Mouse (Mus musculus) myocyte (in vitro differentiated cells): ENCODE measurements at regions not wholly inside any gene's neighbourhood (a gene's known extent, or its start where the extent isn't known, plus 50 kb on each side); places are given as distances from the start of the nearest gene placed in this dataset.

Experiments
- H3K27me3 ChIP-seq: one replicate; pipeline ENCODE4 v1.6.1; 2011; ENCODE audit not compliant: control insufficient read depth, insufficient read depth, insufficient read length
- H3K36me3 ChIP-seq: one replicate; pipeline ENCODE4 v1.6.1; 2011; ENCODE audit not compliant: control insufficient read depth, insufficient read depth
- H3K4me2 ChIP-seq: one replicate; pipeline ENCODE4 v1.6.1; 2011; ENCODE audit warnings: low read depth, control low read depth
- H3K4me3 ChIP-seq: one replicate; pipeline ENCODE4 v1.5.1; 2011; ENCODE audit warnings: mild to moderate bottlenecking, control low read depth, moderate library complexity
- H3K79me2 ChIP-seq: one replicate; pipeline ENCODE4 v1.6.1; 2011; ENCODE audit not compliant: control insufficient read depth, insufficient read depth
- H3ac ChIP-seq: one replicate; pipeline ENCODE4 v1.6.1; 2011; ENCODE audit not compliant: control insufficient read depth, insufficient read length
- CEBPB ChIP-seq: IDR thresholded peaks from 2 replicates; pipeline ENCODE4 v1.6.1; 2011; ENCODE audit warnings: mild to moderate bottlenecking, moderate library complexity; ENCODE audit not compliant: poor library complexity, insufficient read depth, severe bottlenecking
- E2F4 ChIP-seq: IDR thresholded peaks from one replicate; pipeline ENCODE4 v1.6.1; 2011; ENCODE audit warnings: mild to moderate bottlenecking, control low read depth, moderate library complexity; ENCODE audit not compliant: insufficient read depth
- MAX ChIP-seq: IDR thresholded peaks from one replicate; pipeline ENCODE4 v1.6.1; 2011; ENCODE audit warnings: low read depth, mild to moderate bottlenecking, control low read depth
- MYOD1 ChIP-seq, 3 experiments: IDR thresholded peaks; one replicate each; pipeline ENCODE4 v1.6.1; 2011; ENCODE audit warnings: control low read depth in 2 of 3, low read depth in 2 of 3, mild to moderate bottlenecking in 2 of 3, moderate library complexity in 1 of 3; ENCODE audit not compliant: insufficient read length in 2 of 3, control insufficient read depth in 1 of 3
- MYOG ChIP-seq, 3 experiments: IDR thresholded peaks; one replicate each; pipeline ENCODE4 v1.6.1; 2011; ENCODE audit warnings: control low read depth in 2 of 3, low read depth in 2 of 3, mild to moderate bottlenecking in 2 of 3; ENCODE audit not compliant: insufficient read length in 2 of 3, control insufficient read depth in 1 of 3, insufficient read depth in 1 of 3
- POLR2A ChIP-seq: IDR thresholded peaks from one replicate; pipeline ENCODE4 v1.6.1; 2011; ENCODE audit warnings: low read depth, mild to moderate bottlenecking, control low read depth, moderate library complexity; ENCODE audit not compliant: insufficient read length
- POLR2AphosphoS2 ChIP-seq: IDR thresholded peaks from one replicate; pipeline ENCODE4 v1.6.1; 2011; ENCODE audit warnings: low read depth, control low read depth; ENCODE audit not compliant: insufficient read length
- REST ChIP-seq: IDR thresholded peaks from one replicate; pipeline ENCODE4 v1.6.1; 2011; ENCODE audit warnings: mild to moderate bottlenecking, control low read depth, moderate library complexity; ENCODE audit not compliant: insufficient read depth, insufficient read length
- SRF ChIP-seq: IDR thresholded peaks from one replicate; pipeline ENCODE4 v1.6.1; 2011; ENCODE audit warnings: low read depth; ENCODE audit not compliant: control insufficient read depth, insufficient read length
- TCF12 ChIP-seq: IDR thresholded peaks from one replicate; pipeline ENCODE4 v1.6.1; 2011; ENCODE audit warnings: mild to moderate bottlenecking, control low read depth; ENCODE audit not compliant: poor library complexity, insufficient read depth, severe bottlenecking
- TCF3 ChIP-seq: IDR thresholded peaks from one replicate; pipeline ENCODE4 v1.6.1; 2011; ENCODE audit warnings: low read depth, control low read depth; ENCODE audit not compliant: insufficient read length
- USF1 ChIP-seq: IDR thresholded peaks from one replicate; pipeline ENCODE4 v1.6.1; 2011; ENCODE audit warnings: low read depth, mild to moderate bottlenecking, control low read depth, moderate library complexity

GRCm38 (mm10) chr2:101464291-101465140 lies 160.0 kb upstream of the Rag2 start:
- Histone ChIP-seq H3K36me3 (no peaks in the 10 kb centered on the region), H3K4me3 (no peak overlapping the region), H3ac (no peak overlapping the region), H3K27me3 (no peaks in the 10 kb centered on the region), H3K79me2 (no peaks in the 10 kb centered on the region), H3K4me2 (no peak overlapping the region)
- TF ChIP-seq TCF12 = no peak
- no peak for TF ChIP-seq MYOD1 (IDR thresholded peaks at IDR 0.05; ENCODE audit: control insufficient read depth in 1 of 3, insufficient read length in 2 of 3, low read depth in 2 of 3)
- no peak for TF ChIP-seq E2F4
- no peak for TF ChIP-seq SRF
- no peak for TF ChIP-seq POLR2A
- TF ChIP-seq USF1 = no peak
- no peak for TF ChIP-seq MYOG (IDR thresholded peaks at IDR 0.05; ENCODE audit: control insufficient read depth in 1 of 3, insufficient read depth in 1 of 3, insufficient read length in 2 of 3, low read depth in 2 of 3)
- TF ChIP-seq POLR2AphosphoS2 = no peak
- no peak for TF ChIP-seq CEBPB
- no peak for TF ChIP-seq TCF3
- no peak for TF ChIP-seq REST
- TF ChIP-seq MAX = no peak

GRCm38 (mm10) chr2:101470569-101471100 lies 153.9 kb upstream of the Rag2 start:
- no peaks in the 10 kb centered on the region for H3K36me3 ChIP-seq

GRCm38 (mm10) chr2:101472449-101473115 lies 151.9 kb upstream of the Rag2 start:
- Histone ChIP-seq H3K36me3 (no peaks in the 10 kb centered on the region), H3K4me2 (no peak overlapping the region), H3ac (no peak overlapping the region), H3K4me3 (no peak overlapping the region), H3K27me3 (no peaks in the 10 kb centered on the region), H3K79me2 (no peaks in the 10 kb centered on the region)
- TF ChIP-seq MAX (no peak), REST (no peak), POLR2AphosphoS2 (no peak), TCF3 (no peak), E2F4 (no peak), CEBPB (no peak), TCF12 (no peak)

More at GRCm38 (mm10) chr2:101470569-101471100, 153.9 kb upstream of the Rag2 start:
- Histone ChIP-seq H3ac (no peak overlapping the region), H3K4me2 (no peak overlapping the region), H3K4me3 (no peak overlapping the region), H3K27me3 (no peaks in the 10 kb centered on the region), H3K79me2 (no peaks in the 10 kb centered on the region)
- TF ChIP-seq USF1 = no peak
- TF ChIP-seq SRF = no peak
- no peak for TF ChIP-seq TCF12
- no peak for TF ChIP-seq MYOG (IDR thresholded peaks at IDR 0.05; ENCODE audit: control insufficient read depth in 1 of 3, insufficient read depth in 1 of 3, insufficient read length in 2 of 3, low read depth in 2 of 3)
- no peak for TF ChIP-seq TCF3
- TF ChIP-seq E2F4 = no peak
- no peak for TF ChIP-seq MAX
- TF ChIP-seq CEBPB = no peak
- TF ChIP-seq MYOD1 (IDR thresholded peaks at IDR 0.05; ENCODE audit: control insufficient read depth in 1 of 3, insufficient read length in 2 of 3, low read depth in 2 of 3) = no peak
- TF ChIP-seq POLR2AphosphoS2 = no peak
- no peak for TF ChIP-seq POLR2A
- no peak for TF ChIP-seq REST

GRCm38 (mm10) chr2:101473116-101473485 lies 151.4 kb upstream of the Rag2 start:
- Histone ChIP-seq H3K79me2 (no peaks in the 10 kb centered on the region), H3K4me2 (no peak overlapping the region), H3K4me3 (no peak overlapping the region), H3K36me3 (no peaks in the 10 kb centered on the region), H3ac (no peak overlapping the region), H3K27me3 (no peaks in the 10 kb centered on the region)
- TF ChIP-seq USF1 (no peak), REST (no peak), E2F4 (no peak), SRF (no peak), MAX (no peak), POLR2AphosphoS2 (no peak)

GRCm38 (mm10) chr2:101476862-101477261 lies 147.7 kb upstream of the Rag2 start:
- Histone ChIP-seq H3ac (no peak overlapping the region), H3K79me2 (no peaks in the 10 kb centered on the region), H3K27me3 (no peaks in the 10 kb centered on the region), H3K36me3 (no peaks in the 10 kb centered on the region), H3K4me2 (no peak overlapping the region), H3K4me3 (no peak overlapping the region)
- TF ChIP-seq MAX (no peak), USF1 (no peak), POLR2A (no peak), MYOG (IDR thresholded peaks at IDR 0.05; ENCODE audit: control insufficient read depth in 1 of 3, insufficient read depth in 1 of 3, insufficient read length in 2 of 3, low read depth in 2 of 3) (no peak), TCF12 (no peak), CEBPB (no peak), E2F4 (no peak), POLR2AphosphoS2 (no peak), TCF3 (no peak), SRF (no peak), REST (no peak), MYOD1 (IDR thresholded peaks at IDR 0.05; ENCODE audit: control insufficient read depth in 1 of 3, insufficient read length in 2 of 3, low read depth in 2 of 3) (no peak)
